Comparison of ENCODE assay signal across 8 mouse cellular contexts in genomic region chr2:28756201-28756600, GRCm38 (mm10). TPM values are rescaled to one million over a fixed set of nuclear protein-coding genes. Genes with fewer than 3 reads are reported as not detected.
DNase-seq lines count a peak whose midpoint lies in the region; ATAC-seq lines count a peak whose summit lies in the region.

No protein-coding gene starts in this region.

- H3K36me3 ChIP-seq in liver, embryonic 11.5 days (ENCODE audit: control insufficient read depth, insufficient read depth, low read length), result no peaks in the 10 kb centered on the region

- H3K4me2 ChIP-seq in liver, embryonic 11.5 days, result no peak overlapping the region

- H3K27me3 ChIP-seq in liver, embryonic 11.5 days (replicated peaks; ENCODE audit: control insufficient read depth, insufficient read depth, low read length), result peaks cover 25% of the 10 kb centered on the region

- DNase-seq in CD4-positive, CD25-positive, alpha-beta regulatory T cell, adult 2 months (ENCODE audit: low read depth, low spot score), result peak; percentile 68
- peak; percentile 32 for DNase-seq in ovary, postnatal 36 days (ENCODE audit: low spot score)
- no peak for DNase-seq in ovary, postnatal 10 days (ENCODE audit: low spot score)
- peak; percentile 77 for DNase-seq in embryo, embryonic 11 days
- DNase-seq in induced T-regulatory cell, adult 2 months (ENCODE audit: low read depth), result peak; percentile 64
- DNase-seq in liver, embryonic 11.5 days (ENCODE audit: low spot score), result peak; percentile 63
- peak; percentile 42 for DNase-seq in retina, postnatal 7 days (ENCODE audit: low read depth, low spot score)

- ATAC-seq in CD4-positive, CD25-positive, alpha-beta regulatory T cell, adult 4 months, result no peak
- ATAC-seq in liver, embryonic 11.5 days (replicated peaks; ENCODE audit: low FRiP score), result no peak

- H3K27ac ChIP-seq in liver, embryonic 11.5 days (ENCODE audit: low read depth, low read length), result no peak overlapping the region

- H3K4me3 ChIP-seq in liver, embryonic 11.5 days (ENCODE audit: low read depth, low read length), result no peak overlapping the region

- H3K9ac ChIP-seq in liver, embryonic 11.5 days (ENCODE audit: low read depth, low read length), result no peak overlapping the region

- no peaks in the 10 kb centered on the region for H3K9me3 ChIP-seq in liver, embryonic 11.5 days (ENCODE audit: control insufficient read depth, low read length)

- WGBS in liver, embryonic 11.5 days, result 38% methylated on average over 4 of the region's 4 CpGs

- no peaks in the 10 kb centered on the region for H3K4me1 ChIP-seq in liver, embryonic 11.5 days (replicated peaks; ENCODE audit: control insufficient read depth, insufficient read depth, low read length)

RNA-seq across cellular contexts. Expression of gene Ak8, which starts 56.2 kb away (rescaled TPM):
- polyA plus RNA-seq in CD4-positive, CD25-positive, alpha-beta regulatory T cell, adult 4 months (2017; shearing (Covaris generic)), result not detected
- polyA plus RNA-seq in liver, embryonic 11.5 days (2014; fragmentation: Nextera tagmentation; extraction: Ambion mirVana), result 0.38 and 0.69 TPM in 2 replicates

RNA-seq across cellular contexts. Expression of gene Spaca9, which starts 56.7 kb away (rescaled TPM):
- polyA plus RNA-seq in CD4-positive, CD25-positive, alpha-beta regulatory T cell, adult 4 months (2017; shearing (Covaris generic)), result not detected
- polyA plus RNA-seq in liver, embryonic 11.5 days (2014; fragmentation: Nextera tagmentation; extraction: Ambion mirVana), result 3.5 and 4.4 TPM in 2 replicates
